Mouse (Mus musculus): ENCODE measurements at regions not wholly inside any gene's neighbourhood (a gene's known extent, or its start where the extent isn't known, plus 50 kb on each side); places are given as distances from the start of the nearest gene placed in this dataset.
A peak's percentile ranks its signal among the peaks of the same experiment; 100 is the strongest.

DNA sequence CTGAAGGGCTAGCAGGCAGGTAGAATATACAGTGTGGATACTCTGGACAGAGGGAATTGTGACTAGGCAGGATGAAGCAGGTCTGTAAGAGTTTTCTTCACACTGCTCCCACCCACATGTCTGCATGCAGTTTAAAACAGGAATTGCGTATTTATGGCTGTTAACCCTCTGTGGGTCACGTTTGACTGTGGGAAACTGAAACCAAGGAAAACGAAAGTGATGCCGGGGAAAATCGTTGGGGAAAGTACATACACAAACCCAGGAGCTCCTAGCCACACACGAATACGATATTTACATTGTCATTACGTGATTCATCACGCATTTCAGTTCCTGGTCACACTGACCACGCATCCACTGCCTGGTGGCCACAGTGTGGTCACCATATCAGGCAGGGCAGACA is 170.6 kb upstream of the Spdye4c start:
- DNase-seq (ENCODE audit: low spot score) (no peak), ATAC-seq (ENCODE audit: low read depth) (no peak)

DNA sequence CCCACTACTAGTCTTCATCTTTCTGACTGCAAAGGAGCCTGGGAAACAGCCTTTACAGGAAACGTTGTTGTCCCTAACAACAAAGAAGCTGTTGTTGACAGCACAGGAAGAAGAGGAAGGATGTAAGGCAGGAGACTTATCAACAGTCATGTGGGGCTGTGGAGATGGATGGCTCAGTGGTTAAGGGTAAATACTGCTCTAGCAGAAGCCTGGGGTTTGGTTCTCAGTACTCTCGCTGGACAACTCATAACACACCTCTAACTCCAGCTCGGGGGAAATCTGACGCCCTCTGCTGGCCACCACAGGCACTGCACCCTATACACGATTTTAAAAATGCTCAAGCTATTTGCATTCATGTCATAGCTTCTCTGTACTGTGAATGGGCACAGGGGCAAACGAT is 168.3 kb upstream of the Spdye4c start:
- no peaks in the 10 kb centered on the region for H3K27me3 ChIP-seq (replicated peaks; ENCODE audit: control insufficient read depth, insufficient read depth, low read length)
- no peak overlapping the region for H3K9ac ChIP-seq (ENCODE audit: low read depth, low read length)
- no peak for ATAC-seq (ENCODE audit: low read depth)
- H3K36me3 ChIP-seq (ENCODE audit: control insufficient read depth, insufficient read depth, low read length), result no peaks in the 10 kb centered on the region
- H3K27ac ChIP-seq (replicated peaks; ENCODE audit: low read depth, low read length), result no peak overlapping the region
- H3K4me2 ChIP-seq (ENCODE audit: low read depth, low read length), result no peak overlapping the region
- H3K9me3 ChIP-seq (ENCODE audit: control insufficient read depth, low read length), result no peaks in the 10 kb centered on the region
- no peak overlapping the region for H3K4me3 ChIP-seq (ENCODE audit: low read depth, low read length)
- no peak for DNase-seq (ENCODE audit: low spot score)
- 39% methylated on average over 6 of the region's 6 CpGs for WGBS
- peaks cover 5% of the 10 kb centered on the region for H3K4me1 ChIP-seq (ENCODE audit: control insufficient read depth, insufficient read depth, low read length)

More for the DNA sequence above, 170.6 kb upstream of the Spdye4c start:
- 70% methylated on average over 10 of the region's 10 CpGs for WGBS
- Histone ChIP-seq H3K4me1 (ENCODE audit: control insufficient read depth, insufficient read depth, low read length) (no peaks in the 10 kb centered on the region), H3K36me3 (ENCODE audit: control insufficient read depth, insufficient read depth, low read length) (no peaks in the 10 kb centered on the region), H3K4me2 (ENCODE audit: low read depth, low read length) (no peak overlapping the region), H3K4me3 (ENCODE audit: low read depth, low read length) (no peak overlapping the region), H3K27me3 (replicated peaks; ENCODE audit: control insufficient read depth, insufficient read depth, low read length) (no peaks in the 10 kb centered on the region), H3K9ac (ENCODE audit: low read depth, low read length) (no peak overlapping the region), H3K27ac (replicated peaks; ENCODE audit: low read depth, low read length) (no peak overlapping the region), H3K9me3 (ENCODE audit: control insufficient read depth, low read length) (no peaks in the 10 kb centered on the region)

GRCm38 (mm10) chr2:128424236-128424635 is 166.8 kb upstream of the Spdye4c start:
- H3K4me2 ChIP-seq (ENCODE audit: low read depth, low read length), result no peak overlapping the region
- no peak overlapping the region for H3K27ac ChIP-seq (replicated peaks; ENCODE audit: low read depth, low read length)
- WGBS, result 70% methylated on average over 7 of the region's 7 CpGs
- H3K4me1 ChIP-seq (ENCODE audit: control insufficient read depth, insufficient read depth, low read length), result peaks cover 18% of the 10 kb centered on the region
- H3K36me3 ChIP-seq (ENCODE audit: control insufficient read depth, insufficient read depth, low read length), result no peaks in the 10 kb centered on the region
- H3K4me3 ChIP-seq (ENCODE audit: low read depth, low read length), result no peak overlapping the region
- ATAC-seq (ENCODE audit: low read depth) (no peak), DNase-seq (ENCODE audit: low spot score) (no peak)
- no peaks in the 10 kb centered on the region for H3K27me3 ChIP-seq (replicated peaks; ENCODE audit: control insufficient read depth, insufficient read depth, low read length)
- H3K9me3 ChIP-seq (ENCODE audit: control insufficient read depth, low read length), result no peaks in the 10 kb centered on the region
- H3K9ac ChIP-seq (ENCODE audit: low read depth, low read length), result no peak overlapping the region

DNA sequence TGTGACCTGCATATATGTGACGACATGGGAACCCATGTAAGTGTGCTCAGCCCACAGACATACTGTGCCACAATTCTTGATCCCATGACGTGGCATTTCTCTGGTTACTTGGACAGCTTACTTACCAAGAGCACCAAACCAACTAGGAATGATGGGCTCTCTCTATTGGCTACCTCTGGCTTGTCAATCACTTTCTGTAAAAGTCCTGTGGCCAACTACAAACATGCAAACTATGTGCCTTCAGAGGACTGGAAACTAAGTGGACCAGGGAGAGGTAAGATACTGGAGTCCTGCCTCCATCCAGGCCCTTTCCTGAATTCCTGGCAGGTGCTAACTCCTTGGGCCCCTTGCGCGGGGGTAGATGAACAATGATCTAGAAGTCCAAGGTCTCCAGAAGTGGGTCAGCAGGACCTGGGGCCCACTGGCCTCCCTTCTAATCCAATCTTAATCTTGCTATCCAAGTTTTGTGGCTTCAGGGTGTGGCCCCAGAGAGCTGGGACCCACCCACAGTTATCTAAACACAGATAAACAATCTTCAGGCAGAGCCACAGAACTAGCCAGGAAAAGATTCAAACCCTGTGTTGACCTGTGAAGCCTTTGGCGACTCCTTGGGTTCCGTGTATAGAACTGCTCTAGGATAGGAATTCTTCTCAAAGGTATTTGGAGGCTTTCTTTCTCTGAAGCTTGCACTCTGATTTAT is 163.7 kb upstream of the Spdye4c start:
- no peak overlapping the region for H3K9ac ChIP-seq (ENCODE audit: low read depth, low read length)
- 0 out of 2 replicates have a peak overlapping the region, but pooled peaks have one; percentile 2 for H3K4me2 ChIP-seq (ENCODE audit: low read depth, low read length)
- no peak for ATAC-seq (ENCODE audit: low read depth)
- no peak overlapping the region for H3K4me3 ChIP-seq (ENCODE audit: low read depth, low read length)
- H3K9me3 ChIP-seq (ENCODE audit: control insufficient read depth, low read length), result no peaks in the 10 kb centered on the region
- DNase-seq (ENCODE audit: low spot score), result no peak
- no peak overlapping the region for H3K27ac ChIP-seq (replicated peaks; ENCODE audit: low read depth, low read length)
- peaks cover 35% of the 10 kb centered on the region for H3K4me1 ChIP-seq (ENCODE audit: control insufficient read depth, insufficient read depth, low read length)
- no peaks in the 10 kb centered on the region for H3K36me3 ChIP-seq (ENCODE audit: control insufficient read depth, insufficient read depth, low read length)
- H3K27me3 ChIP-seq (replicated peaks; ENCODE audit: control insufficient read depth, insufficient read depth, low read length), result no peaks in the 10 kb centered on the region
- WGBS, result 84% methylated on average over 6 of the region's 6 CpGs

DNA sequence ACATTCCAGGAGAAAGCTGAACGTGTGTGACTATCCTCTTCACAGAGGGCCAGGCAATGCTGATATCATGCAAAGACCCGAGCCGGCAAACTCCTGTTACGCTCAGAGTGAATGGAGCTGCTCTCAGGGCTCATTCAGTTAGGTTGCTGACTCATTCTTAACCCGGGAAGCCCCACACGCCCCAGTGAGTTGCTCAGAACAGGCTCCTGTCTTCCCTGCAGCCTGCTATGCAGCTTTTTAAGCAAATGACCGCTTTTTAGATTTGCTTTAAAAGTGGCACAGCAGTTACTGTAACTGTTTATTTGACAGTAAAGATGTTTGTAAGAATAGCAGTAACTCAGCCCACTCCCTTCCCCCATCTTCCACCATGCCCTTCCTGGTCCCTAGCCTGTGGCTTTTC is 162.9 kb upstream of the Spdye4c start:
- peaks cover 35% of the 10 kb centered on the region for H3K4me1 ChIP-seq (ENCODE audit: control insufficient read depth, insufficient read depth, low read length)
- no peak overlapping the region for H3K9ac ChIP-seq (ENCODE audit: low read depth, low read length)
- H3K9me3 ChIP-seq (ENCODE audit: control insufficient read depth, low read length), result no peaks in the 10 kb centered on the region
- H3K27ac ChIP-seq (replicated peaks; ENCODE audit: low read depth, low read length), result 0 out of 2 replicates have a peak overlapping the region, but pooled peaks have one; percentile 1
- no peaks in the 10 kb centered on the region for H3K27me3 ChIP-seq (replicated peaks; ENCODE audit: control insufficient read depth, insufficient read depth, low read length)
- peak overlapping the region; percentile 5 for H3K4me3 ChIP-seq (ENCODE audit: low read depth, low read length)
- 13% methylated on average over 7 of the region's 7 CpGs for WGBS
- peak; percentile 68 for DNase-seq (ENCODE audit: low spot score)
- H3K4me2 ChIP-seq (ENCODE audit: low read depth, low read length), result peak overlapping the region; percentile 34; the same call in 1 of the 2 replicates
- 0 out of 2 replicates have a peak, but pooled peaks have one; percentile 26 for ATAC-seq (ENCODE audit: low read depth)
- H3K36me3 ChIP-seq (ENCODE audit: control insufficient read depth, insufficient read depth, low read length), result no peaks in the 10 kb centered on the region

GRCm38 (mm10) chr2:128428651-128429633 is 162.1 kb upstream of the Spdye4c start:
- no peaks in the 10 kb centered on the region for H3K27me3 ChIP-seq (replicated peaks; ENCODE audit: control insufficient read depth, insufficient read depth, low read length)
- WGBS, result 31% methylated on average over 18 of the region's 18 CpGs
- no peak overlapping the region for H3K9ac ChIP-seq (ENCODE audit: low read depth, low read length)
- H3K9me3 ChIP-seq (ENCODE audit: control insufficient read depth, low read length), result no peaks in the 10 kb centered on the region
- peak overlapping the region; percentile 17; the same call in 1 of the 2 replicates for H3K27ac ChIP-seq (replicated peaks; ENCODE audit: low read depth, low read length)
- peaks cover 35% of the 10 kb centered on the region for H3K4me1 ChIP-seq (ENCODE audit: control insufficient read depth, insufficient read depth, low read length)
- ATAC-seq (ENCODE audit: low read depth) (no peak), DNase-seq (ENCODE audit: low spot score) (peak; percentile 68)
- peak overlapping the region; percentile 34 for H3K4me2 ChIP-seq (ENCODE audit: low read depth, low read length)
- H3K4me3 ChIP-seq (ENCODE audit: low read depth, low read length), result peak overlapping the region; percentile 5
- no peaks in the 10 kb centered on the region for H3K36me3 ChIP-seq (ENCODE audit: control insufficient read depth, insufficient read depth, low read length)

DNA sequence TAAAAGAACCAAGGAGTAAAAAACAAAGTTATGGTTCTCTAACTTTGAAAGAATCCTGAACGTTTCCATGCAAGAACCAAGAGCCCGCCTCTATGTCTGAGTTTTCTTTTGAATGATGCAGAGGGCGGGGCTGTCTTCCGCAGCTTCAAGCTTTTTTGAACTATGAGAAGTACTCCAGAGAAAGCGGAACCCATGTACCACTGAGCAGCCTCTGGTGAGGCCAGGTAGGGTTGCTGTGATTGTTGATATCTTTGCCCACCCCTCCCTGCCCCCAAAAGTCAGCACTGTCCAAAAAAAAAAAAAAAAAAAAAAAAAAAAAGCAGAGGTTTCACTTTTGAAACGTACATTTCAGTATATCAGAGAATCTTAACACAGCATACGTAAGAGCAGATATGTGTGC is 161.2 kb upstream of the Spdye4c start:
- H3K27me3 ChIP-seq (replicated peaks; ENCODE audit: control insufficient read depth, insufficient read depth, low read length), result no peaks in the 10 kb centered on the region
- DNase-seq (ENCODE audit: low spot score) (peak; percentile 41), ATAC-seq (ENCODE audit: low read depth) (no peak)
- peaks cover 35% of the 10 kb centered on the region for H3K4me1 ChIP-seq (ENCODE audit: control insufficient read depth, insufficient read depth, low read length)
- no peaks in the 10 kb centered on the region for H3K9me3 ChIP-seq (ENCODE audit: control insufficient read depth, low read length)
- H3K36me3 ChIP-seq (ENCODE audit: control insufficient read depth, insufficient read depth, low read length), result no peaks in the 10 kb centered on the region
- H3K27ac ChIP-seq (replicated peaks; ENCODE audit: low read depth, low read length), result peak overlapping the region; percentile 17; the same call in 1 of the 2 replicates
- H3K9ac ChIP-seq (ENCODE audit: low read depth, low read length), result no peak overlapping the region
- WGBS, result 45% methylated on average over 7 of the region's 7 CpGs
- no peak overlapping the region for H3K4me3 ChIP-seq (ENCODE audit: low read depth, low read length)
- 0 out of 2 replicates have a peak overlapping the region, but pooled peaks have one; percentile 34 for H3K4me2 ChIP-seq (ENCODE audit: low read depth, low read length)

GRCm38 (mm10) chr2:128430776-128431291 is 160.2 kb upstream of the Spdye4c start:
- DNase-seq (ENCODE audit: low spot score), result no peak
- Histone ChIP-seq H3K4me1 (ENCODE audit: control insufficient read depth, insufficient read depth, low read length) (peaks cover 35% of the 10 kb centered on the region), H3K4me3 (ENCODE audit: low read depth, low read length) (no peak overlapping the region), H3K36me3 (ENCODE audit: control insufficient read depth, insufficient read depth, low read length) (no peaks in the 10 kb centered on the region), H3K4me2 (ENCODE audit: low read depth, low read length) (no peak overlapping the region), H3K9me3 (ENCODE audit: control insufficient read depth, low read length) (no peaks in the 10 kb centered on the region), H3K9ac (ENCODE audit: low read depth, low read length) (no peak overlapping the region), H3K27ac (replicated peaks; ENCODE audit: low read depth, low read length) (peak overlapping the region; percentile 30), H3K27me3 (replicated peaks; ENCODE audit: control insufficient read depth, insufficient read depth, low read length) (no peaks in the 10 kb centered on the region)
- WGBS, result 31% methylated on average over 9 of the region's 9 CpGs
- ATAC-seq (ENCODE audit: low read depth), result no peak

All from embryonic facial prominence, embryonic 14.5 days (tissue).